Mouse (Mus musculus) kidney, adult 2 months (tissue): Measurements from ENCODE around the gene Fam83d. TPM values are rescaled to one million over a fixed set of nuclear protein-coding genes. Genes with fewer than 3 reads are reported as not detected.

Source experiments
- DNase-seq: peaks from one replicate; pipeline ENCODE4 v3.0.0; 2021
- H3K27ac ChIP-seq: fragments of 200-500 bp; 2 replicates; pipeline ENCODE4 v1.5.1; 2012; ENCODE audit warnings: low read depth, low read length, control low read depth, inconsistent platforms; ENCODE audit not compliant: insufficient read depth
- H3K27me3 ChIP-seq: fragments of 200-500 bp; replicated peaks from 2 replicates; pipeline ENCODE4 v1.6.1; 2012; ENCODE audit warnings: mild to moderate bottlenecking, moderate library complexity, low read length, inconsistent platforms; ENCODE audit not compliant: control insufficient read depth, insufficient read depth
- H3K36me3 ChIP-seq: fragments of 200-500 bp; 2 replicates; pipeline ENCODE4 v1.6.1; 2012; ENCODE audit warnings: mild to moderate bottlenecking, moderate library complexity, low read length, inconsistent platforms; ENCODE audit not compliant: control insufficient read depth, insufficient read depth
- H3K4me1 ChIP-seq: fragments of 200-500 bp; 2 replicates; pipeline ENCODE4 v1.6.1; 2011; ENCODE audit warnings: low read length; ENCODE audit not compliant: control insufficient read depth, insufficient read depth
- H3K4me3 ChIP-seq: fragments of 200-500 bp; 2 replicates; pipeline ENCODE4 v1.5.1; 2011; ENCODE audit warnings: mild to moderate bottlenecking, low read depth, low read length, control low read depth; ENCODE audit not compliant: insufficient read depth
- CTCF ChIP-seq: fragments of 200-500 bp; conservative IDR thresholded peaks from 2 replicates; pipeline ENCODE4 v1.5.1; 2011; ENCODE audit warnings: low read depth, mild to moderate bottlenecking, control low read depth, low read length, moderate library complexity, mixed read lengths; ENCODE audit not compliant: insufficient read depth, insufficient read length
- POLR2A ChIP-seq: fragments of 200-500 bp; IDR thresholded peaks from one replicate; pipeline ENCODE4 v1.6.1; 2011; ENCODE audit warnings: low read depth, low read length, control low read depth
- WGBS: fragments of 180-500 bp; shearing (Covaris S2); methylation state at CpG from one replicate; pipeline ENCODE4 v1.1.7; 2018; 5-methylcytosine and 5-hydroxymethylcytosine counted together
- polyA plus RNA-seq: library from polyadenylated mRNA; depleted of rRNA; stranded (reverse); fragments of >200 nt; gene quantifications from 2 replicates; pipeline ENCODE4 v1.2.3, GENCODE M21; 2012; rRNA removed

Fam83d gene
- polyA plus RNA-seq = 0.50 and 0.69 TPM in 2 replicates

GRCm38 (mm10) chr2:158767742-158768339, at the start of gene Fam83d:
Gene Fam83d, plus strand, starts transcription at chr2:158768093.
- peak; percentile 87 for TF ChIP-seq CTCF
- TF ChIP-seq POLR2A = no peak
- Histone ChIP-seq H3K27ac (no peak within 1 kb of the TSS), H3K27me3 (no peaks in the 10 kb centered on the region), H3K4me1 (no peaks in the 10 kb centered on the region), H3K4me3 (peak within 1 kb of the TSS; percentile 56), H3K36me3 (no peaks in the 10 kb centered on the region)
- WGBS = under 1% methylated on average over 48 of the region's 48 CpGs
- DNase-seq = peak; percentile 98

DNA sequence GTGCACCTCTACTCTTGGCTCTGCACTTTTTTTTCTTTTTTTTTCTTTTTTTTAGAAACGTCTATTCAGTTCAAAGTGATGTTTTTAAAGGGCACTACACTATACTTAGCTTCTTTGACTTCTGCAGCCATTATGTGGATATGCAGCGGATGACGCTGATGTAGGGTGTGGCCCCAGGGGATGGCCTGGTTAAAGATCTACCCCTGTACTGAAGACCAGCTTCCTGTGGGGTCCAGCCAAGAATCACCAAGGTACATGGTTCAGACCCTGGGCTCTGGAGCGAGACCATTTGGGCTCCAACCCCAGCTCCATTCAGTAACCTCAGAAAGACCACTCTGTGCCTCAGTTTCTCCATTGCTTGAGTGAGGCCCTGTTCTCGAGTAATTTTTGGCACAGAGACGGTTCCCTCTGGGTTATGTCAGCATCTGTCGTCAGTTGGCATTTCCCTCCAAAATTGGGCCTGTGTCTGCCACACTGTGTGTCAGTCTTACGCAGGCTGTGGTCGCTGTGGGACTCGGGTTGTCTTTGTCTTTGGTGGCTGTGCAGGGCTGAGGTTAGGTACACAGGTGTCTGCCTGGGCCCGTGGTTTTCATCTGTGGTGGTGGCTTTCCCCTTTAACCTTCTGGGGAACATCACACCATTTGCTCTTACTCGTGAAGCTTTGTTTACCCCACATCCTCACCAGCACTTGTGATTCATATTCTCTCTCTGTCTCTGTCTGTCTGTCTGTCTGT, 48.9 kb upstream of the Fam83d start:
- H3K4me1 ChIP-seq = peaks cover 40% of the 10 kb centered on the region

DNA sequence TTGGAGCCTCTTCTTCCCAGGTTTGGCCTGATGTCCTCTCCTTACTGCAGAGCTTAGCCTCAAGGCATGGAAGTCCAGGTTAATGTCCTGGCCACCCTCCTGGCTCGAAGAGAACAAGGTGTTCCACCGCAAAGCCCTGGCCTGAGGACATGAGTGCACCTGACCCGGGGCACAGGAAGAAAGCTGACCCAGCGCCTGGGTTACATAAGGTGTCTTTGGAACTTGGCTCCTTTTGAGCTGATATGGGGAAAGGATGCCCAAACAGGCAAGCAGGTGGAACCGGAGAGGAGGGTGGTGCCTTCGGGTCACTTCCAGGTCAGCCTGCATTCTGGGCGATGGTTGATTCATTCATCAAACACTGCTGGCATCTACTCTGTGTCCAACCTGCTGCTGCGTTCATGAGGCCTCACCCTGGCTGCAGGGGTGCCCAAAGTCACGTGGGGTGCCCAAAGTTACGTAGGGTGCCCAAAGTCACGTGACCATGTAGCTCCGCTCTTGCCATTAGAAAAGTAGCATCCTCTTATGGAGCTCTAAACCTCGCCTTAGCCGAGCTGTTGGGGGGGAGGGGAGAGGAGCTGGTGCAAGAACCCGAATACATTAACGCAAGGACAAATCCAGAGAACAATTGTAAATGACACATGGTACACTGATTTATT, 47.0 kb upstream of the Fam83d start:
- 41% methylated on average over 16 of the region's 16 CpGs for WGBS
- Histone ChIP-seq H3K27me3 (no peaks in the 10 kb centered on the region), H3K36me3 (no peaks in the 10 kb centered on the region), H3K4me3 (no peak overlapping the region), H3K27ac (peak overlapping the region; percentile 83), H3K4me1 (peaks cover 40% of the 10 kb centered on the region)
- DNase-seq = peak; percentile 96
- TF ChIP-seq POLR2A (no peak), CTCF (no peak)

More for the DNA sequence above, 48.9 kb upstream of the Fam83d start:
- peak; percentile 92 for DNase-seq
- no peak for TF ChIP-seq CTCF
- no peak for TF ChIP-seq POLR2A
- Histone ChIP-seq H3K27me3 (no peaks in the 10 kb centered on the region), H3K27ac (peak overlapping the region; percentile 99), H3K4me3 (no peak overlapping the region), H3K36me3 (no peaks in the 10 kb centered on the region)
- 58% methylated on average over 12 of the region's 12 CpGs for WGBS

DNA sequence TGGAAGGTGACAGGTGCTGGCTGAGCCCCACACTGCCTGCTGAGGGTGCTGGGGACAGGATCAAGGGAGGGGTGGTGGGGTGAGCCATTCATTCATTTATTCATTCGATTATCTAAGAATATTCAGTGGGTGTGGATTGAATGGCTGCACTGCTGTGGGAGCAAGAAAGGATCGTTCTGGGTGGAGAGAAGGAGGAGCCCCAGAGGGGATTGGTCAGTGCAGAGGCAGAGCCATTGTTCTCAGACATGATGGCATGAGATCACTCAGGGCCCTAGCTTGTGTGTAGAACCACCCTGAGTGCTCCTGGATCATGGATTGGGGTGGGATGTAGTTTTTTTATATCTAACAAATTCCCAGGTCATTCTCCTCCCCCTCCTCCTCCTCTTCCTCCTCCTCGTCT, 46.4 kb upstream of the Fam83d start:
- Histone ChIP-seq H3K27me3 (no peaks in the 10 kb centered on the region), H3K27ac (peak overlapping the region; percentile 81), H3K4me1 (peaks cover 40% of the 10 kb centered on the region), H3K4me3 (no peak overlapping the region), H3K36me3 (no peaks in the 10 kb centered on the region)
- TF ChIP-seq POLR2A (no peak), CTCF (no peak)
- WGBS = 42% methylated on average over 3 of the region's 3 CpGs
- no peak for DNase-seq

- 42% methylated on average over 4 of the region's 4 CpGs for WGBS
- TF ChIP-seq CTCF (no peak), POLR2A (no peak)
- peak overlapping the region; percentile 81 for H3K27ac ChIP-seq
- no peaks in the 10 kb centered on the region for H3K27me3 ChIP-seq
- no peak overlapping the region for H3K4me3 ChIP-seq
- peaks cover 40% of the 10 kb centered on the region for H3K4me1 ChIP-seq
- peak; percentile 67 for DNase-seq
- no peaks in the 10 kb centered on the region for H3K36me3 ChIP-seq
These were observed 45.8 kb upstream of the Fam83d start for GRCm38 (mm10) chr2:158722135-158722534.

DNA sequence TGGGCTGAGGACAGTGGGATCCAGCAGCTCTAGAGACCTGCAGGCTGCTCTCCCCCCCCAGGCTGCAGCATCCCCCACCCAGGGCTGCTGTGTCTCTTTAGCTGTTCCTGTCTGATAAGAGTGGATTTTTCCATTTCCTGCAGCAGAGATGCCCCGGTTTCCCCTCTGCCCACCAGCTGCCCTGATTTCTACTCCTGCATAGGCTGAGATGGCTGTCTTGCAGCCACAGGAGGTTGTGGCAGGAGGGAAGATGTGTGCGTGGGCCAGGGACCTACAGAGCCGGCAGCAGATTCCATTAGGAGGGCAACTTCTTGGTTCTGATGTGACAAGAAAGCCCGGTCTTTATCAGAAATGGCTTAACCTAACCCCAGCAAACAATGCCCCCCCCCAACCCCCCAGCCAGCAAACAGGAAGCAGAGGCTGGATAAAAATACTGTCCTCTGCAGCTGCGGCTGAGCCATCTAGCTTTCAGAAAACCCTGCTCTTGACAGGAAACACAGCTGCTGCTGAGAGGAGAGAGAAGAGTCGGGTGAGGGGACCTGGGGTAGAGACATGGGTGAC, 44.8 kb upstream of the Fam83d start:
- 52% methylated on average over 6 of the region's 6 CpGs for whole genome bisulfite sequencing
- peak; percentile 50 for DNase-seq
- no peak for TF ChIP-seq POLR2A
- no peak for TF ChIP-seq CTCF
- Histone ChIP-seq H3K4me3 (no peak overlapping the region), H3K27me3 (no peaks in the 10 kb centered on the region), H3K27ac (peak overlapping the region; percentile 77), H3K4me1 (peaks cover 36% of the 10 kb centered on the region), H3K36me3 (no peaks in the 10 kb centered on the region)

DNA sequence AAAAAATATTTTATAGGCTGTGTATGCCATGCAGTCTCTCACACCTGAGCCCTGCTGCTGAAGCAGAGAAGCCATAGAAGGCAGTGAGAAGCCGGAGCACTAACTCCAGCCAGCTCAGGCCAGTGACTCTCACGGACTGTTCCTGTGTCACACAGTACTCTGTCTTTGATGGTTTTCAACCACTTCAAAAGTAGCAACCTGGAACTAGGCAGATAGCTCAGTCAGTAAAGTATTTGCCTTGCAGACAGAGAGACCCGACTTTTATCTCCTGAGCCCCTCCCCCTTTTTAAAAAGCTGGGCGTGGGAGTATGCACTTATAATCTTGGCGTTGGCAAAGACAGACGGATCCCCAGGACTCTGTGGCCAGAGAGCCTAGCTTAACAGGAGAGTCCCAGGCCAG, 44.1 kb upstream of the Fam83d start:
- H3K27ac ChIP-seq = peak overlapping the region; percentile 77
- TF ChIP-seq POLR2A = no peak
- no peak for TF ChIP-seq CTCF
- H3K4me3 ChIP-seq = no peak overlapping the region
- H3K4me1 ChIP-seq = peaks cover 32% of the 10 kb centered on the region
- 30% methylated on average over 6 of the region's 6 CpGs for WGBS
- no peaks in the 10 kb centered on the region for H3K36me3 ChIP-seq
- no peak for DNase-seq
- H3K27me3 ChIP-seq = no peaks in the 10 kb centered on the region
